Mouse (Mus musculus): ENCODE data around the gene Rbfox1. TPM values are rescaled to one million over a fixed set of nuclear protein-coding genes. Genes with fewer than 3 reads are reported as not detected.
A peak's percentile ranks its signal among the peaks of the same experiment; 100 is the strongest.

Gene Rbfox1
- polyA plus RNA-seq, 1 experiment from 2014 or later, result 339 TPM

- H3K9me3 ChIP-seq (ENCODE audit: control insufficient read depth, low read length), result no peaks in the 10 kb centered on the region
- no peaks in the 10 kb centered on the region for H3K27me3 ChIP-seq (ENCODE audit: control insufficient read depth, insufficient read depth, low read length)
- no peaks in the 10 kb centered on the region for H3K36me3 ChIP-seq (ENCODE audit: control insufficient read depth, insufficient read depth, low read length)
- H3K4me2 ChIP-seq (ENCODE audit: low read depth, low read length), result no peak overlapping the region
- no peak overlapping the region for H3K9ac ChIP-seq (replicated peaks; ENCODE audit: low read depth, low read length)
- no peak for ATAC-seq (ENCODE audit: low read depth)
- no peak overlapping the region for H3K4me3 ChIP-seq (ENCODE audit: low read depth, low read length)
- WGBS, result 79% methylated on average over 6 of the region's 6 CpGs
- H3K27ac ChIP-seq (ENCODE audit: low read depth, low read length), result no peak overlapping the region
- no peaks in the 10 kb centered on the region for H3K4me1 ChIP-seq (ENCODE audit: control insufficient read depth, insufficient read depth, low read length)
Observed at GRCm38 (mm10) chr16:6955102-6955675, 1070.0 kb downstream of the Rbfox1 start.

GRCm38 (mm10) chr16:6961931-6962379, 1076.8 kb downstream of the Rbfox1 start:
- Histone ChIP-seq H3K4me2 (ENCODE audit: low read depth, low read length) (no peak overlapping the region), H3K9ac (replicated peaks; ENCODE audit: low read depth, low read length) (no peak overlapping the region), H3K4me3 (ENCODE audit: low read depth, low read length) (no peak overlapping the region), H3K4me1 (ENCODE audit: control insufficient read depth, insufficient read depth, low read length) (peaks cover 3% of the 10 kb centered on the region; the same call in 1 of the 2 replicates), H3K27me3 (ENCODE audit: control insufficient read depth, insufficient read depth, low read length) (no peaks in the 10 kb centered on the region), H3K27ac (ENCODE audit: low read depth, low read length) (no peak overlapping the region), H3K36me3 (ENCODE audit: control insufficient read depth, insufficient read depth, low read length) (no peaks in the 10 kb centered on the region), H3K9me3 (ENCODE audit: control insufficient read depth, low read length) (no peaks in the 10 kb centered on the region)
- 13% methylated on average over 2 of the region's 2 CpGs for WGBS
- 0 out of 2 replicates have a peak, but pooled peaks have one; percentile 4 for ATAC-seq (ENCODE audit: low read depth)

- no peak overlapping the region for H3K4me3 ChIP-seq (ENCODE audit: low read depth, low read length)
- peaks cover 3% of the 10 kb centered on the region; the same call in 1 of the 2 replicates for H3K4me1 ChIP-seq (ENCODE audit: control insufficient read depth, insufficient read depth, low read length)
- no peak for ATAC-seq (ENCODE audit: low read depth)
- 39% methylated on average over 5 of the region's 5 CpGs for WGBS
- H3K9ac ChIP-seq (replicated peaks; ENCODE audit: low read depth, low read length), result no peak overlapping the region
- no peaks in the 10 kb centered on the region for H3K27me3 ChIP-seq (ENCODE audit: control insufficient read depth, insufficient read depth, low read length)
- H3K9me3 ChIP-seq (ENCODE audit: control insufficient read depth, low read length), result no peaks in the 10 kb centered on the region
- no peak overlapping the region for H3K4me2 ChIP-seq (ENCODE audit: low read depth, low read length)
- no peak overlapping the region for H3K27ac ChIP-seq (ENCODE audit: low read depth, low read length)
- no peaks in the 10 kb centered on the region for H3K36me3 ChIP-seq (ENCODE audit: control insufficient read depth, insufficient read depth, low read length)
Observed at GRCm38 (mm10) chr16:6962508-6962907, 1077.4 kb downstream of the Rbfox1 start.

GRCm38 (mm10) chr16:6963533-6963932, 1078.4 kb downstream of the Rbfox1 start:
- 80% methylated on average over 4 of the region's 4 CpGs for WGBS
- no peak for ATAC-seq (ENCODE audit: low read depth)
- Histone ChIP-seq H3K9me3 (ENCODE audit: control insufficient read depth, low read length) (no peaks in the 10 kb centered on the region), H3K9ac (replicated peaks; ENCODE audit: low read depth, low read length) (no peak overlapping the region), H3K36me3 (ENCODE audit: control insufficient read depth, insufficient read depth, low read length) (no peaks in the 10 kb centered on the region), H3K4me1 (ENCODE audit: control insufficient read depth, insufficient read depth, low read length) (peaks cover 3% of the 10 kb centered on the region; the same call in 1 of the 2 replicates), H3K4me3 (ENCODE audit: low read depth, low read length) (no peak overlapping the region), H3K27ac (ENCODE audit: low read depth, low read length) (no peak overlapping the region), H3K27me3 (ENCODE audit: control insufficient read depth, insufficient read depth, low read length) (no peaks in the 10 kb centered on the region), H3K4me2 (ENCODE audit: low read depth, low read length) (no peak overlapping the region)

DNA sequence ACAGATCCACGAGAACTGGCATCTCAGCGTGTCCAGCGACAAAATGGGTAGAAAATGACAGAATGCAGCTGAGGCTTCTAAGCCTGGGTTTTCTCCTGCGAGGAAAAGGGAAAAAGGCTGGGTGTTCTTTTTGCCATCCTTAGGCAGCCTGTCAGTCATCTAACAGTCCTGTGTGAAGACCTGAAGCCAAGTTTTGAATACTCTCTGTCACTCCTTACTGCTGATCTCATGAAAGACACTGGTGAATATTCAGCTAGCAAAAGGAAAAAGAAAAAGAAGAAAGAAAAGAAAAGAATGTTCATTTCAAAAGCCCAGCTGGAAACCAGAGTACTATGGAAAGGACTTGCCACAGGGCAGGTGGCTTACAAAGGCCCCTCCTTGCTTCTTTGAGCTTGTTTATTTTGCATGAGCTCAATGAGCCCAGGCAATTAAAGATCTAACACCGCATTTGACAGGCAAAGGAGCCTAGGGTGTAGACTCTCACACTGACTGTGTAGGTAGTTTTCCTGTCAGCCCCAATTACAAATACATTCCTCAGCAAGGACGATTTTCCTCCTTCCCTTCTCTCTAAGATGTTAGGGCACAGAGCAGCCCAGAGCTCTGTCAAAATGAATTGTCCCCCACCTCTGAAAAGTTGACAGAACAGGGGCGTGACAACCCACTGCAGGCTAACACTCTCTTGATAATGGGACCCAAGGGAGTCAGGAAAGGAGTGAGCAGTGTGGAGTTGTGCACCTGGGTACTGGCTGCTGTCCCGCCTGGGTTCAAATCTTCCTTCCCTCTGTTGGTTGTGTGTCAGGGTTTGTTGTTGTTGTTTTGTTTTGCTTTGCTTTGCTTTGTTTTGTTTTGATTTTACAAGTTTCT, 1079.8 kb downstream of the Rbfox1 start:
- WGBS, result 9% methylated on average over 8 of the region's 8 CpGs
- H3K27ac ChIP-seq (ENCODE audit: low read depth, low read length), result no peak overlapping the region
- H3K9me3 ChIP-seq (ENCODE audit: control insufficient read depth, low read length), result no peaks in the 10 kb centered on the region
- ATAC-seq (ENCODE audit: low read depth), result no peak
- H3K4me1 ChIP-seq (ENCODE audit: control insufficient read depth, insufficient read depth, low read length), result peaks cover 3% of the 10 kb centered on the region; the same call in 1 of the 2 replicates
- H3K4me2 ChIP-seq (ENCODE audit: low read depth, low read length), result no peak overlapping the region
- no peak overlapping the region for H3K9ac ChIP-seq (replicated peaks; ENCODE audit: low read depth, low read length)
- H3K36me3 ChIP-seq (ENCODE audit: control insufficient read depth, insufficient read depth, low read length), result no peaks in the 10 kb centered on the region
- no peaks in the 10 kb centered on the region for H3K27me3 ChIP-seq (ENCODE audit: control insufficient read depth, insufficient read depth, low read length)
- H3K4me3 ChIP-seq (ENCODE audit: low read depth, low read length), result no peak overlapping the region

DNA sequence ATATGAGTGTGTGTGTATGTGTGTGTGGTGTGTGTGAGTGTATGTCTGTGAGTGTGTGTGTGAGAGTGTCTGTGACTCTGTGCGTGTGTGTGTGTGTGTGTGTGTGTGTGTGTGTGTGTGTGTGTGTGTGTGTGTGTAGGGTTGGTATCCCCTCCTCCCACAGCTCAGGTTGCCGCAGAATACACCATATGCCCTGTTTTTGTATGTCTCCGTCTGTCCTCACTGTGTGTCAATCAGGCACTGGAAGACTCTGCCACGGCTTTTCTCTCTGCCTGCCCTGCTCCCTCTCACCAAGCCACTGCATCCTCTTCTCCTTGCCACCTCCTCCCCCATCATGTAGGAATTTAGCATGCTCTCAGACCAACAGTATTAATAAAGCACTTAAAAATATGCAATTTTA, 1084.8 kb downstream of the Rbfox1 start:
- WGBS, result 50% methylated on average over 4 of the region's 4 CpGs
- Histone ChIP-seq H3K4me1 (ENCODE audit: control insufficient read depth, insufficient read depth, low read length) (no peaks in the 10 kb centered on the region), H3K9me3 (ENCODE audit: control insufficient read depth, low read length) (no peaks in the 10 kb centered on the region), H3K36me3 (ENCODE audit: control insufficient read depth, insufficient read depth, low read length) (no peaks in the 10 kb centered on the region), H3K27ac (ENCODE audit: low read depth, low read length) (no peak overlapping the region), H3K27me3 (ENCODE audit: control insufficient read depth, insufficient read depth, low read length) (no peaks in the 10 kb centered on the region), H3K4me2 (ENCODE audit: low read depth, low read length) (no peak overlapping the region), H3K4me3 (ENCODE audit: low read depth, low read length) (no peak overlapping the region), H3K9ac (replicated peaks; ENCODE audit: low read depth, low read length) (no peak overlapping the region)
- no peak for ATAC-seq (ENCODE audit: low read depth)

GRCm38 (mm10) chr16:6976341-6976740, 1091.2 kb downstream of the Rbfox1 start:
- no peak overlapping the region for H3K27ac ChIP-seq (ENCODE audit: low read depth, low read length)
- H3K36me3 ChIP-seq (ENCODE audit: control insufficient read depth, insufficient read depth, low read length), result no peaks in the 10 kb centered on the region
- no peak overlapping the region for H3K4me2 ChIP-seq (ENCODE audit: low read depth, low read length)
- no peak for ATAC-seq (ENCODE audit: low read depth)
- no peak overlapping the region for H3K9ac ChIP-seq (replicated peaks; ENCODE audit: low read depth, low read length)
- H3K9me3 ChIP-seq (ENCODE audit: control insufficient read depth, low read length), result no peaks in the 10 kb centered on the region
- no peak overlapping the region for H3K4me3 ChIP-seq (ENCODE audit: low read depth, low read length)
- WGBS, result 37% methylated on average over 7 of the region's 7 CpGs
- H3K27me3 ChIP-seq (ENCODE audit: control insufficient read depth, insufficient read depth, low read length), result no peaks in the 10 kb centered on the region
- H3K4me1 ChIP-seq (ENCODE audit: control insufficient read depth, insufficient read depth, low read length), result peaks cover 7% of the 10 kb centered on the region; the same call in 1 of the 2 replicates

DNA sequence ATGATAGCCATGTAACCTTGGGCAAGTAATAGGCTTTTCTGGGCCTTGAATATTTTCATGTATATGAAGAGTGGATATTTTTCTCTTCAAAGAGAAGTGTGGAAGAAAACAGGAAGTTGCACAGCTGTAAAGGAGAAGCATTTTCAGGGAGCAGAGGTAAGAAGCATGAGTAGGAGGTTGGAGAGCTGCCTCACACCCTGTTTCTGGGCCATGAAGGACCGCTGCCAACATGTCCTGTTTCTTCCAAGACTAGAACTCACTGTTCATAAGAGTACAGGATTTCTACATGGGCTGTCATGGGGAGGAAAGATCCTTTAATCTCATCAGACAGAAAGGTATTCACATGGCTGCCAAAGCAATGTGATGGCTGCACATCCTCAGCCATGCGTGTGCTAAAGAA, 1098.8 kb downstream of the Rbfox1 start:
- Histone ChIP-seq H3K4me2 (ENCODE audit: low read depth, low read length) (no peak overlapping the region), H3K27me3 (ENCODE audit: control insufficient read depth, insufficient read depth, low read length) (no peaks in the 10 kb centered on the region), H3K4me3 (ENCODE audit: low read depth, low read length) (no peak overlapping the region), H3K36me3 (ENCODE audit: control insufficient read depth, insufficient read depth, low read length) (no peaks in the 10 kb centered on the region), H3K9ac (replicated peaks; ENCODE audit: low read depth, low read length) (no peak overlapping the region), H3K9me3 (ENCODE audit: control insufficient read depth, low read length) (no peaks in the 10 kb centered on the region), H3K27ac (ENCODE audit: low read depth, low read length) (no peak overlapping the region), H3K4me1 (ENCODE audit: control insufficient read depth, insufficient read depth, low read length) (no peaks in the 10 kb centered on the region)
- WGBS, result 90% methylated on average over 2 of the region's 2 CpGs
- no peak for ATAC-seq (ENCODE audit: low read depth)

GRCm38 (mm10) chr16:6986031-6986430, 1100.9 kb downstream of the Rbfox1 start:
- Histone ChIP-seq H3K4me2 (ENCODE audit: low read depth, low read length) (no peak overlapping the region), H3K4me3 (ENCODE audit: low read depth, low read length) (no peak overlapping the region), H3K27me3 (ENCODE audit: control insufficient read depth, insufficient read depth, low read length) (no peaks in the 10 kb centered on the region), H3K9ac (replicated peaks; ENCODE audit: low read depth, low read length) (no peak overlapping the region), H3K9me3 (ENCODE audit: control insufficient read depth, low read length) (no peaks in the 10 kb centered on the region), H3K36me3 (ENCODE audit: control insufficient read depth, insufficient read depth, low read length) (no peaks in the 10 kb centered on the region), H3K27ac (ENCODE audit: low read depth, low read length) (no peak overlapping the region), H3K4me1 (ENCODE audit: control insufficient read depth, insufficient read depth, low read length) (no peaks in the 10 kb centered on the region)
- ATAC-seq (ENCODE audit: low read depth), result no peak

Measured in neural tube, embryonic 14.5 days (tissue).